Mouse (Mus musculus): ENCODE measurements around the gene Ctu2. TPM values are rescaled to one million over a fixed set of nuclear protein-coding genes. Genes with fewer than 3 reads are reported as not detected.
A peak's percentile ranks its signal among the peaks of the same experiment; 100 is the strongest.

Gene Ctu2
- polyA plus RNA-seq, 1 experiment from 2014 or later, result 56.2 TPM

DNA sequence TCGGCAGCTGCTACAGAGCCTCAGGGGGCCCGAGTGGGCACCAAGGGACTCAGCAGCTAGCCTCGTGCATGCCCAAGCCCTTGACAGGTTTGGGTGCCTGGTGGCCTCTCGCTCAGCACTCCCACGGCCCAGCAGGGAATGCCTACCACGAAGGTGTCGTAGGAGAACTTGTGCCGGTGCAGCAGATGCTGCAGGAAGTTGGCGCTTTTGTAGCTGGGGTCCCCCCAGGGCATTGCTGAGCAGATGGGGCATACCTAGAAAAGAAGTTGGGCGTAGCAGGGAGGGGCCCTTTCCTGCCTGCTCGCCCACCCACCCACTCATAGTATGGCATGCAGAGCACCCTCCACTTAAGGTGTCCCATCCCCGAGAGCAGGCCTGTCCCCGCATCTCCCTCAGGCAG is 8.1 kb upstream of the Ctu2 start:
- Histone ChIP-seq H3K36me3 (ENCODE audit: insufficient read depth) (peaks cover 42% of the 10 kb centered on the region), H3K9ac (no peak overlapping the region), H3K9me3 (ENCODE audit: low read depth, low read length) (no peaks in the 10 kb centered on the region), H3K4me1 (ENCODE audit: insufficient read depth) (0 out of 2 replicates have a peak, but pooled peaks cover 7% of the 10 kb centered on the region), H3K4me2 (no peak overlapping the region), H3K4me3 (ENCODE audit: low read depth, low read length) (no peak overlapping the region), H3K27me3 (ENCODE audit: insufficient read depth, low read length) (no peaks in the 10 kb centered on the region), H3K27ac (ENCODE audit: low read depth) (no peak overlapping the region)
- 89% methylated on average over 13 of the region's 13 CpGs for WGBS
- ATAC-seq (ENCODE audit: insufficient read depth) (no peak), DNase-seq (no peak)
- TF ChIP-seq CTCF (IDR thresholded peaks at IDR 0.05; ENCODE audit: low read depth), result no peak

DNA sequence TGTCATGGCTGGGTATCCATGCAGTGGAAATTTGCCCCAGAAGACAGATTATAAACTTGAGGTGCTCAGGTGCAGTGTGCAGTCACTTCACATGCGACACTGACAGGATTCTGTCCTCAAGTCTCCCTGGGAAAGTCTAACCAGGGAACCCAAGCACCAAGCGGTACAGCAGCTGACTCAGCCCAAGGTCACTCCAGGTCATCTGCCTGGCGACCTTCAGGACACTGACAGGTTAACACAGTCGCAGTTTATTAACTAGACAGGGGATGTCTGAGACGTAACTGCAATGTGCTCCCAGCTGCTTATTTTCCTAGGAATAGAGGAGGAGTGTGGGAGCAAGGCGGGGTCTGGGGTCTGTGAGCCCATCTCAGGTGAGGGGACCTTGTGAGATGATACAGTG is 6.5 kb upstream of the Ctu2 start:
- Histone ChIP-seq H3K4me3 (ENCODE audit: low read depth, low read length) (no peak overlapping the region), H3K9me3 (ENCODE audit: low read depth, low read length) (no peaks in the 10 kb centered on the region), H3K4me1 (ENCODE audit: insufficient read depth) (no peaks in the 10 kb centered on the region), H3K36me3 (ENCODE audit: insufficient read depth) (peaks cover 52% of the 10 kb centered on the region), H3K27ac (ENCODE audit: low read depth) (no peak overlapping the region), H3K9ac (no peak overlapping the region), H3K4me2 (no peak overlapping the region), H3K27me3 (ENCODE audit: insufficient read depth, low read length) (no peaks in the 10 kb centered on the region)
- 68% methylated on average over 6 of the region's 6 CpGs for WGBS
- no peak for TF ChIP-seq CTCF (IDR thresholded peaks at IDR 0.05; ENCODE audit: low read depth)
- DNase-seq (no peak), ATAC-seq (ENCODE audit: insufficient read depth) (no peak)

DNA sequence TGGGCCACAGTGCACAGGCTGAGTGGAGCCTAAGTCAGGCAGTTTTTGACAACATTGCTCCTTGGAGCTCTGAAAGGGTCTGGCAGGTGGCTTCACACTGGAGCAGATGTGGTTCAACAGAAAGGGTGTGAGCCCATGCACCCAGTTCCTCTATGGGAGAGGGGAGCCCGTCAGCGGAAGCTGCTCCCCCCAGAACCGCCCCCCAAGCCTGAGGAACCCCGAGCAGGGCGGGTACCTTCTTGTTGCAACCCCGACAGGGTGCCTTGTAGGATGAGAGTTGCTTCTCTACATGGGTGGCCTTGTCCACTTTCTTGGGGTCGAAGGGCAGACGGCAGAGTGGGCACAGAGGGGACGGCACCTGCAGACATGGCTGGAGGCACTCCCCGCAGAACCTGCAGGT is 6.0 kb upstream of the Ctu2 start:
- Histone ChIP-seq H3K9me3 (ENCODE audit: low read depth, low read length) (no peaks in the 10 kb centered on the region), H3K9ac (no peak overlapping the region), H3K4me3 (ENCODE audit: low read depth, low read length) (no peak overlapping the region), H3K4me1 (ENCODE audit: insufficient read depth) (no peaks in the 10 kb centered on the region), H3K27ac (ENCODE audit: low read depth) (no peak overlapping the region), H3K4me2 (no peak overlapping the region), H3K27me3 (ENCODE audit: insufficient read depth, low read length) (no peaks in the 10 kb centered on the region), H3K36me3 (ENCODE audit: insufficient read depth) (peaks cover 52% of the 10 kb centered on the region)
- WGBS, result 86% methylated on average over 10 of the region's 10 CpGs
- no peak for TF ChIP-seq CTCF (IDR thresholded peaks at IDR 0.05; ENCODE audit: low read depth)
- DNase-seq (no peak), ATAC-seq (ENCODE audit: insufficient read depth) (no peak)

DNA sequence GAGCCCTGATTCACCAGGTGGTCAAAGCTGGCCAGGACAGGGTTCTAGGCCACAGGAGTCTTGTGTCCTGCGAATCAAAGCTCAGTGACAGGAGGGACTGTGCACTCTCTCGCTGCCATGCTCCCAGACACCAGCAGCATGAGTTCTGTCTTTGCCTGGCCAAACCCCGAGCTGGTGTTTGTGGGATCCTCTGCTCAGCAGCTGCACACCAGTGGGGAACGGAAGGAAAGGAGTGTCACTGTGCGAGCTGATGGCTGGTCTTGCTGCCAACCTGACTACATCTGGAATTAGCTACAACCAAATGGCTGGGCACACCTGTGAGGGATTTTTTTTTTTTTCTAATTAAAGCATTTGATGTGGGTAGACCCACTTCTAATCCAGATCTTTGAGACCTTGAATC is 5.3 kb upstream of the Ctu2 start:
- TF ChIP-seq CTCF (IDR thresholded peaks at IDR 0.05; ENCODE audit: low read depth), result no peak
- no peak overlapping the region for H3K9ac ChIP-seq
- DNase-seq, result no peak
- WGBS, result 74% methylated on average over 5 of the region's 5 CpGs
- H3K4me2 ChIP-seq, result no peak overlapping the region
- no peak overlapping the region for H3K27ac ChIP-seq (ENCODE audit: low read depth)
- no peaks in the 10 kb centered on the region for H3K9me3 ChIP-seq (ENCODE audit: low read depth, low read length)
- H3K4me1 ChIP-seq (ENCODE audit: insufficient read depth), result no peaks in the 10 kb centered on the region
- no peaks in the 10 kb centered on the region for H3K27me3 ChIP-seq (ENCODE audit: insufficient read depth, low read length)
- peaks cover 52% of the 10 kb centered on the region for H3K36me3 ChIP-seq (ENCODE audit: insufficient read depth)
- H3K4me3 ChIP-seq (ENCODE audit: low read depth, low read length), result no peak overlapping the region
- no peak for ATAC-seq (ENCODE audit: insufficient read depth)

DNA sequence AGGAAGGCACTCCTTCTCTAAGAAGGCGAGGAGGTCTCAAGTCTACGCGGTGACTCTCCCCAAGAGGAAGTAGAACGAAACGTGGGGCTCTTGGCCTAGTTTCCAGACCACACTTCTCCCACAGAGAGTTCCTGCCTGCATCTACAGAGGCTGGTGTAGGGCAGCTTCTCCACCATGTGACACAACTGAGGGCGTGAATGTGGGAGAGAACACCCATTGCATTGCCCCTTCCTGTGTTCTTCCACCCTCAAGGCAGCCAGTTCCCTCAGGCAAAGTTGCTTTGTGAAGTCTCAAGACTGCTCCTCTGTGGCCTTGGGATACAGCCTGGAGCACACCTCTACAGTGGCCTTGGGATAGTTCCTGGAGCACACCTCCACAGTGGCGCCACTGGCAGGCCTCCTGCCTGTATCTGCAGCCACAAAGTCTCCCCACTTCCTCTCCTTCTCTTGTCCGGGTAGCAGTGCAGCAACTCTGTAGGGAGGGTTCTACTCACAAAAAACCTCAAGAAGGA is 2.0 kb upstream of the Ctu2 start:
- DNase-seq (no peak), ATAC-seq (ENCODE audit: insufficient read depth) (no peak)
- TF ChIP-seq CTCF (IDR thresholded peaks at IDR 0.05; ENCODE audit: low read depth), result no peak
- peaks cover 34% of the 10 kb centered on the region for H3K36me3 ChIP-seq (ENCODE audit: insufficient read depth)
- no peaks in the 10 kb centered on the region for H3K9me3 ChIP-seq (ENCODE audit: low read depth, low read length)
- no peaks in the 10 kb centered on the region for H3K27me3 ChIP-seq (ENCODE audit: insufficient read depth, low read length)
- no peak overlapping the region for H3K9ac ChIP-seq
- H3K4me1 ChIP-seq (ENCODE audit: insufficient read depth), result no peaks in the 10 kb centered on the region
- H3K4me3 ChIP-seq (ENCODE audit: low read depth, low read length), result 0 out of 2 replicates have a peak overlapping the region, but pooled peaks have one; percentile 100
- 84% methylated on average over 8 of the region's 8 CpGs for WGBS
- no peak overlapping the region for H3K27ac ChIP-seq (ENCODE audit: low read depth)
- no peak overlapping the region; the same call in 1 of the 2 replicates for H3K4me2 ChIP-seq

DNA sequence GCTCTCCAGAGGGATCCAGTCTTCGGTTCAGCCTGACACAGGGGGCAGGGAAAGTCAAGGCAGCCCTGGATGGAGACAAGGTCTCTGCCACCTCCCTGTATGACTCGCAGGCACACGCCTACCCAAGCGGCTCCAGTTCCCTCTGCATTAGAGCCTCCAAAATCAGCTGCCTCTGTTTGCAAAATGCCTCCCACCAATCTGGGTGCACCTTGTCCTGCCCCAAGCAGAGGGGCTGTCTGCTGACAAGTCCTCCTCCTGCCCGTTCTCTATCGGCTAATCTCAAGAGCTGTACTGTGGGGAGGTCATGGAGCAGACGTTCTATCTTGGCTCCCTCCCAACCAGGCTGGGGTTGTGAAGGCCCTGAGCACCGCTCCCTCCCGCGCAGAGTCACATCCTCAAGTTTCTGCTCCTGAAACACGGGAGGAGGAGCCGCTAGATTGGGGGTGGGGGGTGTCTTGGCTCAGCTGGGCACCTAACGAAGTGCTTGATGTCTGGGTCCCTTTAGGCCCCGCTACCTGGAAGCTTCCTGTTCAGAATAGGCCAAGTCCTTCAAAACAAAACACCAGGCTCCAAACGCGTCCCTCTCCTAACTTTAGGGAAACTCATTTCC is 887 bp upstream of the Ctu2 start:
- Histone ChIP-seq H3K4me2 (peak overlapping the region; percentile 93), H3K4me1 (ENCODE audit: insufficient read depth) (no peaks in the 10 kb centered on the region), H3K9me3 (ENCODE audit: low read depth, low read length) (no peaks in the 10 kb centered on the region), H3K4me3 (ENCODE audit: low read depth, low read length) (peak overlapping the region; percentile 100), H3K27me3 (ENCODE audit: insufficient read depth, low read length) (no peaks in the 10 kb centered on the region), H3K27ac (ENCODE audit: low read depth) (0 out of 2 replicates have a peak overlapping the region, but pooled peaks have one; percentile 63), H3K36me3 (ENCODE audit: insufficient read depth) (peaks cover 41% of the 10 kb centered on the region), H3K9ac (peak overlapping the region; percentile 84)
- no peak for TF ChIP-seq CTCF (IDR thresholded peaks at IDR 0.05; ENCODE audit: low read depth)
- WGBS, result 6% methylated on average over 16 of the region's 16 CpGs
- peak; percentile 18; the same call in 1 of the 2 replicates for ATAC-seq (ENCODE audit: insufficient read depth)
- DNase-seq, result peak; percentile 57

DNA sequence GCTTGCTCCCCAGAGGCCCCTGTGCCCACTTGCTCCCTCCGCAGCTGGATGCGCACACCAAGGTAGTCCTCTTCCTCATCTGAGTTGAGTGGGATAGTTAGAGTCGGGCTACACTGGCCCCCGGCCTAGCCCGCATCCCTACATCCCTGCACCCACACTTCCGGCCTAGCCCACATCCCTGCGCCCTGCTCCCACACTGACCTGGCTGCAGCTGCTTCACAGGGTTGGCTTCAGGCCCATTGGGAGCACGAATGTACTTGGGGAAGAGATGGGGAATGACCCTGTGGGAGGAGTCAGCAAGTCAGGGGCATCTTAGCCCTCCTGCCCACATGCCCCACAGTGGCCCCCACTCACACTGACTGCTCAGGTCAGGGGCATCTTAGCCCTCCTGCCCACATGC is 6.5 kb downstream of the Ctu2 start:
- DNase-seq (no peak), ATAC-seq (ENCODE audit: insufficient read depth) (no peak)
- no peak for TF ChIP-seq CTCF (IDR thresholded peaks at IDR 0.05; ENCODE audit: low read depth)
- Histone ChIP-seq H3K9ac (no peak overlapping the region), H3K4me3 (ENCODE audit: low read depth, low read length) (no peak overlapping the region), H3K27ac (ENCODE audit: low read depth) (no peak overlapping the region), H3K4me1 (ENCODE audit: insufficient read depth) (no peaks in the 10 kb centered on the region), H3K4me2 (no peak overlapping the region), H3K36me3 (ENCODE audit: insufficient read depth) (peaks cover 95% of the 10 kb centered on the region), H3K27me3 (ENCODE audit: insufficient read depth, low read length) (no peaks in the 10 kb centered on the region), H3K9me3 (ENCODE audit: low read depth, low read length) (no peaks in the 10 kb centered on the region)
- WGBS, result 83% methylated on average over 8 of the region's 8 CpGs
